Mouse (Mus musculus) ES-E14 (cell line): ENCODE measurements around the gene Ccnj.

Experiments used
- HCFC1 ChIP-seq: IDR thresholded peaks from 2 replicates; pipeline ENCODE4 v1.6.1; 2012; ENCODE audit warnings: low read length, inconsistent platforms, borderline replicate concordance; ENCODE audit not compliant: insufficient read depth
- ZC3H11A ChIP-seq: IDR thresholded peaks from 2 replicates; pipeline ENCODE4 v1.6.1; 2012; ENCODE audit warnings: low read depth, mild to moderate bottlenecking, inconsistent platforms, low read length, borderline replicate concordance
- ZNF384 ChIP-seq: IDR thresholded peaks from 2 replicates; pipeline ENCODE4 v1.6.1; 2012; ENCODE audit warnings: low read depth, low read length, inconsistent platforms

DNA sequence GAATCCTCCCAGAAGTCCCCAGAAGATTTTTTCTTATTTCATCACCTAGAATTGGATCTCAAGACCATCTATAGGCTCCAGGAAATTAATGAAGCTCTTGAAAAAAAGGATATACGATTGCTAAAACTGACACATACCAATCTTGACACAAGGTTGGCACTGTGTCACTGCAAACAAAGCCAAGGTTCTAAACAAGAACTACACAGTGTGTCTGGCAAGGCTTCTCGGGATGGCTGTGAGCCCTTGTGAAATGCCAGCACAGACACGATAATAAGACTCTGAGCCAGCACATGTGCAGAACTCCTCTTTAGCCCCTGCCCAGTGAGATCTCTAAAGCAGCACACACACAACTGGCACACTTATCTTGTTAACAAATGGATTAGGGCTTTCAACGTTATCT lies 28.5 kb downstream of the Ccnj start:
- TF ChIP-seq HCFC1 (no peak), ZNF384 (no peak), ZC3H11A (no peak)
